Mouse (Mus musculus) adrenal gland, adult 8-10 months (tissue): ENCODE measurements around the gene Orai1. TPM values are rescaled to one million over a fixed set of nuclear protein-coding genes. Genes with fewer than 3 reads are reported as not detected.
"Not testable (repeated sequence)": the region's sequence is repeated elsewhere in the genome, so short reads cannot be mapped to it uniquely, and the experiment has no call there.

Experiments used
- DNase-seq: peaks from one replicate; pipeline ENCODE4 v3.0.0; 2022
- total RNA-seq, 4 experiments: library from RNA; stranded (reverse); gene quantifications; 2 replicates each; pipeline ENCODE4 v1.2.4; 2022

The Orai1 gene
- total RNA-seq, 4 experiments from 2014 or later = 11.5 to 13.5 (median 12.0) TPM

- DNase-seq = no peak
Observed at GRCm38 (mm10) chr5:123035089-123035488, 20.2 kb downstream of the Orai1 start.

- no peak for DNase-seq
Observed at GRCm38 (mm10) chr5:123035564-123035963, 20.7 kb downstream of the Orai1 start.

- no peak for DNase-seq
Observed at GRCm38 (mm10) chr5:123038115-123038514, 23.2 kb downstream of the Orai1 start.

- peak; percentile 70 for DNase-seq
Observed at GRCm38 (mm10) chr5:123039120-123039752, 24.4 kb downstream of the Orai1 start.

- DNase-seq = no peak
Observed at GRCm38 (mm10) chr5:123040796-123041195, 25.9 kb downstream of the Orai1 start.

GRCm38 (mm10) chr5:123043856-123044255, 29.0 kb downstream of the Orai1 start:
- no peak for DNase-seq

- DNase-seq = no peak
Observed at GRCm38 (mm10) chr5:123045561-123046295, 30.9 kb downstream of the Orai1 start.

- no peak for DNase-seq
Observed at GRCm38 (mm10) chr5:123046916-123047315, 32.0 kb downstream of the Orai1 start, which contains the start of gene Morn3. Morn3 (minus strand) TSS chr5:123047016.

- no peak for DNase-seq
Observed at GRCm38 (mm10) chr5:123049271-123049670, 34.4 kb downstream of the Orai1 start.

- no peak for DNase-seq
Observed at GRCm38 (mm10) chr5:123050918-123051317, 36.0 kb downstream of the Orai1 start.

- no peak for DNase-seq
Observed at GRCm38 (mm10) chr5:123051736-123052135, 36.9 kb downstream of the Orai1 start.

GRCm38 (mm10) chr5:123057366-123058250, 42.7 kb downstream of the Orai1 start:
- peak; percentile 100 for DNase-seq

GRCm38 (mm10) chr5:123058251-123059102, 43.6 kb downstream of the Orai1 start:
- DNase-seq = no peak

- no peak for DNase-seq
Observed at GRCm38 (mm10) chr5:123059757-123060520, 45.1 kb downstream of the Orai1 start.

GRCm38 (mm10) chr5:123060706-123061401, 46.0 kb downstream of the Orai1 start:
- no peak for DNase-seq

- DNase-seq = not testable (repeated sequence)
Observed at GRCm38 (mm10) chr5:123061402-123061749, 46.5 kb downstream of the Orai1 start.

- DNase-seq = no peak
Observed at GRCm38 (mm10) chr5:123063141-123063540, 48.3 kb downstream of the Orai1 start.

- DNase-seq = no peak
Observed at GRCm38 (mm10) chr5:123064207-123064606, 49.3 kb downstream of the Orai1 start.

- DNase-seq = no peak
Observed at GRCm38 (mm10) chr5:123067395-123067995, 52.6 kb downstream of the Orai1 start.

GRCm38 (mm10) chr5:123068115-123068514, 53.2 kb downstream of the Orai1 start, which contains the start of gene Tmem120b:
Tmem120b (plus strand) TSS chr5:123068415.
- no peak for DNase-seq
